Mouse (Mus musculus): ENCODE results near the gene Pdlim5. TPM values are rescaled to one million over a fixed set of nuclear protein-coding genes. Genes with fewer than 3 reads are reported as not detected.

The Pdlim5 gene
- polyA plus RNA-seq, 1 experiment from 2014 or later = 64.2 TPM

GRCm38 (mm10) chr3:142280366-142281092 lies 115.0 kb downstream of the Pdlim5 start:
- Histone ChIP-seq H3K27me3 (ENCODE audit: control insufficient read depth, insufficient read depth, low read length) (no peaks in the 10 kb centered on the region), H3K4me1 (ENCODE audit: control insufficient read depth, insufficient read depth, low read length) (peaks cover 8% of the 10 kb centered on the region; the same call in 1 of the 2 replicates), H3K9me3 (replicated peaks; ENCODE audit: control insufficient read depth, low read length) (no peaks in the 10 kb centered on the region), H3K4me2 (ENCODE audit: low read depth, low read length) (no peak overlapping the region; the same call in 1 of the 2 replicates), H3K4me3 (replicated peaks; ENCODE audit: low read length) (no peak overlapping the region), H3K27ac (ENCODE audit: low read length) (peak overlapping the region; percentile 47; the same call in 1 of the 2 replicates), H3K9ac (ENCODE audit: low read length) (no peak overlapping the region), H3K36me3 (ENCODE audit: control insufficient read depth, insufficient read depth, low read length) (no peaks in the 10 kb centered on the region)
- 49% methylated on average over 6 of the region's 6 CpGs for WGBS
- peak; percentile 77 for ATAC-seq (ENCODE audit: insufficient read depth, low FRiP score)

DNA sequence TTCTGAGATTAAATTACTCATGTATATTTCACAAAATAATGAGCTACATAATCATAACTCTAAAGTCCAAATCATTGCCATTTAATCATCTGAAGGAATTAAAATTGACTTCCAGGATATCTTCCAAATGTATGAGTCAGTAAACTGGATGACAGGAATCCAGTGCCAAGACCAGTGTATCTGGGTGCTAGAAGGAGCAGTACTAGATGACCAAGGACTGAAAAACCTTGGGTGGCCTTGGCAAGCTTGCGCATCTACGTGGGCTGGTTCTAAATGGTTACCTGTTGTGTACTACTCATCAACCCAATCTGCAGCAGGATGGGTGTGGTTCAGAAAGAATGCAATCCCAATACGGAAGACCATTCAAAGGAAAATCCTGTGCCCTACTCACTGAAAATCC lies 116.5 kb downstream of the Pdlim5 start:
- ATAC-seq (ENCODE audit: insufficient read depth, low FRiP score) = no peak
- Histone ChIP-seq H3K9ac (ENCODE audit: low read length) (no peak overlapping the region), H3K4me1 (ENCODE audit: control insufficient read depth, insufficient read depth, low read length) (peaks cover 8% of the 10 kb centered on the region; the same call in 1 of the 2 replicates), H3K4me3 (replicated peaks; ENCODE audit: low read length) (no peak overlapping the region), H3K27me3 (ENCODE audit: control insufficient read depth, insufficient read depth, low read length) (no peaks in the 10 kb centered on the region), H3K4me2 (ENCODE audit: low read depth, low read length) (no peak overlapping the region), H3K9me3 (replicated peaks; ENCODE audit: control insufficient read depth, low read length) (no peaks in the 10 kb centered on the region), H3K36me3 (ENCODE audit: control insufficient read depth, insufficient read depth, low read length) (no peaks in the 10 kb centered on the region), H3K27ac (ENCODE audit: low read length) (no peak overlapping the region)
- 77% methylated on average over 3 of the region's 3 CpGs for WGBS

DNA sequence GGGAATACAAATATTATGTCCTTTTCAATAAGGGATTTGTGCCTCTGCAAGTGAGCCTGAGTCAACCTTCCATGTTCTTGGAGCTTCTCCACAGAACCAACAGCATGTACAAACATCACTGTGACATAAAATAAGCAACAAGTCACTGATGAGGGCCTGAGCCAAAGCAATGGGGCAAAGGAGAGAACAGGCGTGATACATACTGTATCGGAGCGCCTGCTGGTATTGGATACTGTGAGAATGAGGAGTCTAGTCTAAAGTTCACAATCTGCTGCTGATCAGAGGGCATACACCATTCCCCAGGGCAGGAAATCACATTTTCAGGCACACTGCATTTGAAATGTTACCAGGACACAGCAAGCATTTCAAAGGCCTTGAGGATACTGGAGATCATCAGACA lies 119.0 kb downstream of the Pdlim5 start:
- Histone ChIP-seq H3K4me1 (ENCODE audit: control insufficient read depth, insufficient read depth, low read length) (peaks cover 5% of the 10 kb centered on the region; the same call in 1 of the 2 replicates), H3K27ac (ENCODE audit: low read length) (no peak overlapping the region), H3K9me3 (replicated peaks; ENCODE audit: control insufficient read depth, low read length) (no peaks in the 10 kb centered on the region), H3K4me2 (ENCODE audit: low read depth, low read length) (no peak overlapping the region), H3K27me3 (ENCODE audit: control insufficient read depth, insufficient read depth, low read length) (no peaks in the 10 kb centered on the region), H3K36me3 (ENCODE audit: control insufficient read depth, insufficient read depth, low read length) (no peaks in the 10 kb centered on the region), H3K4me3 (replicated peaks; ENCODE audit: low read length) (no peak overlapping the region), H3K9ac (ENCODE audit: low read length) (no peak overlapping the region)
- WGBS = 77% methylated on average over 3 of the region's 3 CpGs
- ATAC-seq (ENCODE audit: insufficient read depth, low FRiP score) = no peak

DNA sequence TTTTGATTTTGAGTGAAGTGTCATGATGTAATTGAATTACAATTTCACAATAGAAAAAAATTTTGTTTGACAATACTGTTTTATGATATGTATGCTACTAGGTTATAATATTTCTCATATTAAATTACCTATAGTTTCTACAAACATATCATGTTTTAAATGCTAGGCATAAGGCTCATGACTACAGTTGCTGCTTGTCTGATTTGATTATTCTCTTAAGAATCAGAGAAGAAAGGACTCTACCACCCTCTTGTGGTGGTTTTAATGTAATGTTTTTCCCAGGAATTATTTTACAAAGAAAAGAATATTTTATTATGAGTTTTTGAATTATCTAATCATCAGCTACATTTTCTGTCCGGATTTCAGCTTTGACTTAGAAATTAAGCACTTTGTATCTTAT lies 120.5 kb downstream of the Pdlim5 start:
- no peaks in the 10 kb centered on the region for H3K27me3 ChIP-seq (ENCODE audit: control insufficient read depth, insufficient read depth, low read length)
- H3K36me3 ChIP-seq (ENCODE audit: control insufficient read depth, insufficient read depth, low read length) = no peaks in the 10 kb centered on the region
- no peak for ATAC-seq (ENCODE audit: insufficient read depth, low FRiP score)
- H3K4me3 ChIP-seq (replicated peaks; ENCODE audit: low read length) = no peak overlapping the region
- no peak overlapping the region for H3K9ac ChIP-seq (ENCODE audit: low read length)
- WGBS = 6% methylated on average over 1 of the region's 1 CpGs
- H3K27ac ChIP-seq (ENCODE audit: low read length) = no peak overlapping the region
- H3K9me3 ChIP-seq (replicated peaks; ENCODE audit: control insufficient read depth, low read length) = no peaks in the 10 kb centered on the region
- no peaks in the 10 kb centered on the region for H3K4me1 ChIP-seq (ENCODE audit: control insufficient read depth, insufficient read depth, low read length)
- H3K4me2 ChIP-seq (ENCODE audit: low read depth, low read length) = no peak overlapping the region

GRCm38 (mm10) chr3:142274451-142274850 lies 121.0 kb downstream of the Pdlim5 start:
- Histone ChIP-seq H3K9me3 (replicated peaks; ENCODE audit: control insufficient read depth, low read length) (no peaks in the 10 kb centered on the region), H3K27ac (ENCODE audit: low read length) (no peak overlapping the region), H3K36me3 (ENCODE audit: control insufficient read depth, insufficient read depth, low read length) (no peaks in the 10 kb centered on the region), H3K4me1 (ENCODE audit: control insufficient read depth, insufficient read depth, low read length) (no peaks in the 10 kb centered on the region), H3K9ac (ENCODE audit: low read length) (no peak overlapping the region), H3K27me3 (ENCODE audit: control insufficient read depth, insufficient read depth, low read length) (no peaks in the 10 kb centered on the region), H3K4me3 (replicated peaks; ENCODE audit: low read length) (no peak overlapping the region), H3K4me2 (ENCODE audit: low read depth, low read length) (no peak overlapping the region)
- ATAC-seq (ENCODE audit: insufficient read depth, low FRiP score) = no peak
- 83% methylated on average over 3 of the region's 3 CpGs for WGBS

GRCm38 (mm10) chr3:142273265-142273664 lies 122.2 kb downstream of the Pdlim5 start:
- Histone ChIP-seq H3K4me1 (ENCODE audit: control insufficient read depth, insufficient read depth, low read length) (no peaks in the 10 kb centered on the region), H3K4me3 (replicated peaks; ENCODE audit: low read length) (no peak overlapping the region), H3K36me3 (ENCODE audit: control insufficient read depth, insufficient read depth, low read length) (no peaks in the 10 kb centered on the region), H3K9ac (ENCODE audit: low read length) (no peak overlapping the region), H3K27ac (ENCODE audit: low read length) (no peak overlapping the region), H3K4me2 (ENCODE audit: low read depth, low read length) (no peak overlapping the region), H3K27me3 (ENCODE audit: control insufficient read depth, insufficient read depth, low read length) (no peaks in the 10 kb centered on the region), H3K9me3 (replicated peaks; ENCODE audit: control insufficient read depth, low read length) (no peaks in the 10 kb centered on the region)
- no peak for ATAC-seq (ENCODE audit: insufficient read depth, low FRiP score)
- WGBS = 85% methylated on average over 6 of the region's 6 CpGs

DNA sequence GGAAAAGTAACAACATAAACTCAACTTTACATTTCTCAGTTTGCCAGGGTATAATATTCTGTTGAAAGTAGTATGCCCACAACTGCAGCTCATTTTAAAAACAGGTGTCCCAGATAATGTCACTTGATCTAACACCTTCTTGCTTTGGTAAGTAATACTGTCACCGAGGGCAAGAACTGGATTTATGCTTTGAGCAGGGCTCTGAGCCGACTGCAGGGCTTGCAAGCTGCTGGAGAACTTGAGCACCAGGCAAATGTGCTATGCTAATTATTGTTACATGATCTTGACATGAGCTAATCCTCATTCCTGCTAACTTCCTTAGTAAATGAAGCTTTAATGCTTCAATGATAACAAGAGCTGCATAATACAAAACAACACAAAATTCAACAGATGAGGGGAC lies 139.1 kb downstream of the Pdlim5 start:
- 41% methylated on average over 2 of the region's 2 CpGs for WGBS
- Histone ChIP-seq H3K36me3 (ENCODE audit: control insufficient read depth, insufficient read depth, low read length) (no peaks in the 10 kb centered on the region), H3K4me2 (ENCODE audit: low read depth, low read length) (no peak overlapping the region), H3K27ac (ENCODE audit: low read length) (no peak overlapping the region), H3K4me1 (ENCODE audit: control insufficient read depth, insufficient read depth, low read length) (no peaks in the 10 kb centered on the region), H3K27me3 (ENCODE audit: control insufficient read depth, insufficient read depth, low read length) (no peaks in the 10 kb centered on the region), H3K9me3 (replicated peaks; ENCODE audit: control insufficient read depth, low read length) (no peaks in the 10 kb centered on the region), H3K9ac (ENCODE audit: low read length) (no peak overlapping the region), H3K4me3 (replicated peaks; ENCODE audit: low read length) (no peak overlapping the region)
- no peak for ATAC-seq (ENCODE audit: insufficient read depth, low FRiP score)

- no peaks in the 10 kb centered on the region for H3K36me3 ChIP-seq (ENCODE audit: control insufficient read depth, insufficient read depth, low read length)
- H3K4me3 ChIP-seq (replicated peaks; ENCODE audit: low read length) = no peak overlapping the region
- no peaks in the 10 kb centered on the region for H3K4me1 ChIP-seq (ENCODE audit: control insufficient read depth, insufficient read depth, low read length)
- WGBS = 79% methylated on average over 1 of the region's 1 CpGs
- H3K27me3 ChIP-seq (ENCODE audit: control insufficient read depth, insufficient read depth, low read length) = no peaks in the 10 kb centered on the region
- H3K9ac ChIP-seq (ENCODE audit: low read length) = no peak overlapping the region
- no peak for ATAC-seq (ENCODE audit: insufficient read depth, low FRiP score)
- H3K27ac ChIP-seq (ENCODE audit: low read length) = no peak overlapping the region
- H3K9me3 ChIP-seq (replicated peaks; ENCODE audit: control insufficient read depth, low read length) = no peaks in the 10 kb centered on the region
- H3K4me2 ChIP-seq (ENCODE audit: low read depth, low read length) = no peak overlapping the region
Observed at GRCm38 (mm10) chr3:142252086-142252485, 143.4 kb downstream of the Pdlim5 start.

- Histone ChIP-seq H3K4me3 (replicated peaks; ENCODE audit: low read length) (no peak overlapping the region), H3K27ac (ENCODE audit: low read length) (no peak overlapping the region), H3K4me2 (ENCODE audit: low read depth, low read length) (no peak overlapping the region), H3K27me3 (ENCODE audit: control insufficient read depth, insufficient read depth, low read length) (no peaks in the 10 kb centered on the region), H3K9ac (ENCODE audit: low read length) (no peak overlapping the region), H3K4me1 (ENCODE audit: control insufficient read depth, insufficient read depth, low read length) (no peaks in the 10 kb centered on the region), H3K36me3 (ENCODE audit: control insufficient read depth, insufficient read depth, low read length) (no peaks in the 10 kb centered on the region), H3K9me3 (replicated peaks; ENCODE audit: control insufficient read depth, low read length) (no peaks in the 10 kb centered on the region)
- WGBS = 90% methylated on average over 2 of the region's 2 CpGs
- ATAC-seq (ENCODE audit: insufficient read depth, low FRiP score) = no peak
Observed at GRCm38 (mm10) chr3:142249458-142249857, 146.0 kb downstream of the Pdlim5 start.

Measured in stomach, embryonic 16.5 days (tissue).